Mouse (Mus musculus): ENCODE data around the gene Arntl2. TPM values are rescaled to one million over a fixed set of nuclear protein-coding genes. Genes with fewer than 3 reads are reported as not detected.

Gene Arntl2
- polyA plus RNA-seq, 2 experiments, result 3.6 to 20.5 TPM

DNA sequence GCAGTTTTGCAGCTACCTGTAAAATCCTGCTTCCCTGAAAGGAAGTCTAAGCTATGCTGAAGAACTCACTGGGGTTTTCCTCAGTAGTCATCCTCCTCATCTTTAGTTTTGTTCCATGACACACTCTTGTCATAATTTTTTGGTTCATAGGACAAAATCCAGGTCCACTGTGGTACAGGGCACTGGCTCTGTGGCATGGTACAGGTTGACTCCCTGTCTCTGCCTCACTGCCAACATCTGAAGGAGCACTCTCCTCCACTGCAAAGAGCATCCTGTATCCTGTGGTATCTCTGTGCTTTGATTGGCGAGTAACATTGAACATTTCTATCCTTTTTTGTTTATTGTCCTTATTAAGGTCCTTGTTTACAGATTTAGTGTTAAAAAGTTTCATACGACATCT lies 43.7 kb upstream of the Arntl2 start:
- Histone ChIP-seq H3K4me1 (ENCODE audit: control insufficient read depth, insufficient read depth, low read length) (peaks cover 32% of the 10 kb centered on the region), H3K27me3 (ENCODE audit: control insufficient read depth, insufficient read depth, low read length) (no peaks in the 10 kb centered on the region), H3K4me3 (replicated peaks; ENCODE audit: low read length) (no peak overlapping the region), H3K27ac (replicated peaks; ENCODE audit: low read depth, low read length) (no peak overlapping the region), H3K4me2 (replicated peaks; ENCODE audit: low read depth, low read length, severe bottlenecking) (no peak overlapping the region), H3K9ac (ENCODE audit: low read depth, low read length, severe bottlenecking) (no peak overlapping the region), H3K36me3 (ENCODE audit: control insufficient read depth, insufficient read depth, low read length) (no peaks in the 10 kb centered on the region), H3K9me3 (ENCODE audit: control insufficient read depth, low read length) (no peaks in the 10 kb centered on the region)
- ATAC-seq (ENCODE audit: low FRiP score, low read depth) (no peak), DNase-seq (ENCODE audit: low spot score) (no peak)
- TF ChIP-seq POLR2A (IDR thresholded peaks at IDR 0.05; ENCODE audit: borderline replicate concordance, extremely low read depth, insufficient read depth, insufficient read length), result no peak
- WGBS, result 78% methylated on average over 2 of the region's 2 CpGs

DNA sequence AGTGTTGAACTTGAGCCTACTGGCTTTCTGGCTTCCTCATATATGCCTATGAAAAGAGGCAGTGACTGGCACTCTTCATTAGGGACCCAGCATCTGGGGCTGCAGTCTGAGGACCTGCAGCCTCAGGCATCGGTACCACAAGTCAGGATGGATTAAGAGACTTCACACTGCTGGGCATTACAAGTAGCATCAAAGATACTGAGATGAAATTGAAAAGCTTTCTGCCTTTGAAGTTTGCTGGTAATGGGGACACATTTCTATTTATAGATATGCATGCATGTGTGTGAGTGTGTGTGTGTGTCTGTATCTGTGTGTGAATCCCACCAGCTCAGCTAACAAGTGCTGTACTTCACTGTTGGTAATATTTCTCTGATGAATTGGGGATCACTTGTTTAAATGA lies 43.2 kb upstream of the Arntl2 start:
- TF ChIP-seq POLR2A (IDR thresholded peaks at IDR 0.05; ENCODE audit: borderline replicate concordance, extremely low read depth, insufficient read depth, insufficient read length), result no peak
- no peaks in the 10 kb centered on the region for H3K27me3 ChIP-seq (ENCODE audit: control insufficient read depth, insufficient read depth, low read length)
- H3K27ac ChIP-seq (replicated peaks; ENCODE audit: low read depth, low read length), result no peak overlapping the region
- WGBS, result 21% methylated on average over 1 of the region's 1 CpGs
- peaks cover 33% of the 10 kb centered on the region for H3K4me1 ChIP-seq (ENCODE audit: control insufficient read depth, insufficient read depth, low read length)
- H3K9ac ChIP-seq (ENCODE audit: low read depth, low read length, severe bottlenecking), result no peak overlapping the region
- H3K9me3 ChIP-seq (ENCODE audit: control insufficient read depth, low read length), result no peaks in the 10 kb centered on the region
- no peak overlapping the region for H3K4me2 ChIP-seq (replicated peaks; ENCODE audit: low read depth, low read length, severe bottlenecking)
- H3K36me3 ChIP-seq (ENCODE audit: control insufficient read depth, insufficient read depth, low read length), result no peaks in the 10 kb centered on the region
- H3K4me3 ChIP-seq (replicated peaks; ENCODE audit: low read length), result no peak overlapping the region
- DNase-seq (ENCODE audit: low spot score), result no peak
- no peak for ATAC-seq (ENCODE audit: low FRiP score, low read depth)

DNA sequence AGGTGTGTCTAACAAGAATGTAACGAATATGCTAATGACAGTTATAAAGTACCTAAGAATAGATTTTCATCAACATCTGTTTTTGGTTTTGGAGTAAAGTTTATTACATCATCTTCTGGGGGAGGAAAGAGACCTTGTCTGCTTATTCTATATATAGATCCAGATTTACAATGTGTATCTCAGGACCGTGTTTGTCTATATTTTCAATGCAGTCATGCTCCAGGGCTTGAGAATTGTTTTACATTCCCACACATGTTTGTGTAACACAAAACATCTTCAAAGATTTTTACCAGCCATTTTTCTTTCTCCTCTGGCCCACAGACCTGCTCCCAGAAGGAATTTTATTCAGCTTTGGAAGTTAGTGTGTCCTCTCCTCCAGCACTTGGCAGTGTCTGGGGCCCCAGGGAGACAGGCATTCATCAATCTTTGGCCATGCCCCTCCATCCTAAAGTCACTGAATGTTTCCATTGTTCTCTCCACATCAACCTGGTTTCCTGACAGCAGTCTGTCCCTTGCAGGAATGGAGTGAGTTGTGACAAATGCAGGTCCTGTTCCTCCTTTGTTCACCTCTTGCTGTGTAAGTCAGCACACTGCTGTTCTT lies 42.2 kb upstream of the Arntl2 start:
- H3K27me3 ChIP-seq (ENCODE audit: control insufficient read depth, insufficient read depth, low read length), result no peaks in the 10 kb centered on the region
- peak overlapping the region; percentile 25; the same call in 1 of the 2 replicates for H3K9ac ChIP-seq (ENCODE audit: low read depth, low read length, severe bottlenecking)
- 20% methylated on average over 2 of the region's 2 CpGs for WGBS
- H3K9me3 ChIP-seq (ENCODE audit: control insufficient read depth, low read length), result no peaks in the 10 kb centered on the region
- H3K4me3 ChIP-seq (replicated peaks; ENCODE audit: low read length), result no peak overlapping the region
- peaks cover 36% of the 10 kb centered on the region for H3K4me1 ChIP-seq (ENCODE audit: control insufficient read depth, insufficient read depth, low read length)
- H3K4me2 ChIP-seq (replicated peaks; ENCODE audit: low read depth, low read length, severe bottlenecking), result no peak overlapping the region
- no peak for DNase-seq (ENCODE audit: low spot score)
- ATAC-seq (ENCODE audit: low FRiP score, low read depth), result no peak
- peak overlapping the region; percentile 58 for H3K27ac ChIP-seq (replicated peaks; ENCODE audit: low read depth, low read length)
- no peaks in the 10 kb centered on the region for H3K36me3 ChIP-seq (ENCODE audit: control insufficient read depth, insufficient read depth, low read length)
- no peak for TF ChIP-seq POLR2A (IDR thresholded peaks at IDR 0.05; ENCODE audit: borderline replicate concordance, extremely low read depth, insufficient read depth, insufficient read length)

DNA sequence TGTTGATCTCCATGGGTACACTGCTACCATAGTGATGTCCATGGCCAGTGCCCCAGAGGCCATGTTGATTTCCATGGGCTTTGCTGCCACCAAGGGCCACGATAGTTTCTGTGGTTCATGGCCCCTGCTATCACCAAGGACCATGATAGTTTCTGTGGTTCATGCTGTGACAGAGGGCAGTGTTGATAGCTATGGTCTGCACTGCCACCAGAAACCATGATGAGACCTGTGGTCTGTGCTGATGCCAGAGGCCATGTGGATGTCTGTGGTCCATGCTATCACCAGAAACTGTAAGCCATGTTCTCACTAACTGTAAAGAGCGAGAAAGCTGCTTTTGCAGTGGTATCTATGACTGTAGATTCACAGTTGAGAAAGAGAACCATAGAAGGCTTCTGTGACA lies 40.7 kb upstream of the Arntl2 start:
- TF ChIP-seq POLR2A (IDR thresholded peaks at IDR 0.05; ENCODE audit: borderline replicate concordance, extremely low read depth, insufficient read depth, insufficient read length), result no peak
- H3K9me3 ChIP-seq (ENCODE audit: control insufficient read depth, low read length), result no peaks in the 10 kb centered on the region
- 94% methylated on average over 2 of the region's 2 CpGs for WGBS
- H3K4me1 ChIP-seq (ENCODE audit: control insufficient read depth, insufficient read depth, low read length), result peaks cover 36% of the 10 kb centered on the region
- no peak for ATAC-seq (ENCODE audit: low FRiP score, low read depth)
- no peak for DNase-seq (ENCODE audit: low spot score)
- no peak overlapping the region for H3K9ac ChIP-seq (ENCODE audit: low read depth, low read length, severe bottlenecking)
- H3K4me3 ChIP-seq (replicated peaks; ENCODE audit: low read length), result no peak overlapping the region
- H3K4me2 ChIP-seq (replicated peaks; ENCODE audit: low read depth, low read length, severe bottlenecking), result no peak overlapping the region
- no peaks in the 10 kb centered on the region for H3K27me3 ChIP-seq (ENCODE audit: control insufficient read depth, insufficient read depth, low read length)
- no peak overlapping the region for H3K27ac ChIP-seq (replicated peaks; ENCODE audit: low read depth, low read length)
- 0 out of 2 replicates have a peak, but pooled peaks cover 2% of the 10 kb centered on the region for H3K36me3 ChIP-seq (ENCODE audit: control insufficient read depth, insufficient read depth, low read length)

- ATAC-seq (ENCODE audit: low FRiP score, low read depth) (no peak), DNase-seq (ENCODE audit: low spot score) (no peak)
- H3K9me3 ChIP-seq (ENCODE audit: control insufficient read depth, low read length), result no peaks in the 10 kb centered on the region
- H3K9ac ChIP-seq (ENCODE audit: low read depth, low read length, severe bottlenecking), result no peak overlapping the region
- 92% methylated on average over 4 of the region's 4 CpGs for WGBS
- H3K27ac ChIP-seq (replicated peaks; ENCODE audit: low read depth, low read length), result no peak overlapping the region
- no peaks in the 10 kb centered on the region for H3K27me3 ChIP-seq (ENCODE audit: control insufficient read depth, insufficient read depth, low read length)
- H3K4me3 ChIP-seq (replicated peaks; ENCODE audit: low read length), result no peak overlapping the region
- peaks cover 36% of the 10 kb centered on the region for H3K4me1 ChIP-seq (ENCODE audit: control insufficient read depth, insufficient read depth, low read length)
- no peak for TF ChIP-seq POLR2A (IDR thresholded peaks at IDR 0.05; ENCODE audit: borderline replicate concordance, extremely low read depth, insufficient read depth, insufficient read length)
- H3K4me2 ChIP-seq (replicated peaks; ENCODE audit: low read depth, low read length, severe bottlenecking), result no peak overlapping the region
- H3K36me3 ChIP-seq (ENCODE audit: control insufficient read depth, insufficient read depth, low read length), result 0 out of 2 replicates have a peak, but pooled peaks cover 7% of the 10 kb centered on the region
Observed at GRCm38 (mm10) chr6:146755679-146756078, 40.2 kb upstream of the Arntl2 start.
